Mouse (Mus musculus) liver, embryonic 12.5 days (tissue): ENCODE data around the gene Asb4. TPM values are rescaled to one million over a fixed set of nuclear protein-coding genes. Genes with fewer than 3 reads are reported as not detected.

Experiments
- ATAC-seq: fragments of 200-750 bp; cut with Nextera tagmentation; 2 replicates; pipeline ENCODE4 v1.8.0; 2017; ENCODE audit warnings: moderate number of reproducible peaks, mild to moderate bottlenecking, moderate library complexity
- H3K27ac ChIP-seq: fragments of 300-500 bp; sonication (generic); 2 replicates; pipeline ENCODE4 v1.5.1; 2016; ENCODE audit warnings: mild to moderate bottlenecking
- H3K27me3 ChIP-seq: fragments of 300-500 bp; sonication (generic); replicated peaks from 2 replicates; pipeline ENCODE4 v1.6.1; 2016; ENCODE audit warnings: mild to moderate bottlenecking, moderate library complexity
- H3K36me3 ChIP-seq: fragments of 300-500 bp; sonication (generic); 2 replicates; pipeline ENCODE4 v1.6.1; 2016; ENCODE audit warnings: mild to moderate bottlenecking, moderate library complexity
- H3K4me1 ChIP-seq: fragments of 300-500 bp; sonication (generic); 2 replicates; pipeline ENCODE4 v1.6.1; 2016
- H3K4me2 ChIP-seq: fragments of 300-500 bp; sonication (generic); 2 replicates; pipeline ENCODE4 v1.6.1; 2016; ENCODE audit warnings: mild to moderate bottlenecking, moderate library complexity
- H3K4me3 ChIP-seq: fragments of 300-500 bp; sonication (generic); 2 replicates; pipeline ENCODE4 v1.5.1; 2016; ENCODE audit warnings: mild to moderate bottlenecking, moderate library complexity
- H3K9ac ChIP-seq: fragments of 300-500 bp; sonication (generic); 2 replicates; pipeline ENCODE4 v1.6.1; 2016; ENCODE audit warnings: mild to moderate bottlenecking, moderate library complexity
- H3K9me3 ChIP-seq: fragments of 300-500 bp; sonication (generic); replicated peaks from 2 replicates; pipeline ENCODE4 v1.6.1; 2016; ENCODE audit warnings: mild to moderate bottlenecking, moderate library complexity
- WGBS: fragments of 180-500 bp; shearing (Covaris S2); methylation state at CpG from one replicate; pipeline ENCODE4 v1.1.7; 2016; ENCODE audit not compliant: insufficient replicate concordance; 5-methylcytosine and 5-hydroxymethylcytosine counted together
- polyA plus RNA-seq: library from polyadenylated mRNA; unstranded; fragments of >200 nt; fragmentation: Nextera tagmentation; extraction: Ambion mirVana; gene quantifications from 2 replicates; pipeline ENCODE4 v1.2.1, GENCODE M21; 2016

Asb4 gene
- polyA plus RNA-seq, 1 experiment from 2014 or later, result 35.6 TPM

DNA sequence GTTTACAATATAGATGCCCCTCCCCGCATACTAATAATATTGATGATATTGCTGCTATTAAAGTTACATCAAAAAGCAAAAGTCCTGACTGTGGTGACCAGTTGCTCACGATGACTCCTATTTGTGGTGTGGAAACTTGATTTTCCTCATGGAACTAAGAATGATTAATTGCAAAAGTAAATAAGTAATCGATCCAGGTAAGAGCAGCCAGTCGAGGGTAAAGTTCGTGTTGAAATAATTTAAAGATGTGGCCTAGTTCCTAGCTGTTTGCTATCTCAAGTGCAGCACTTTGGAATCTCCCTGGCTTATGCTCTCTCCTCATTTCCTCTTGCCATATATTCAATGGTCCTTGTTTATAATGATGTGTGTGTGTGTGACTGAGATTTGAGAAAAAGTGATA is 66.7 kb downstream of the Asb4 start:
- Histone ChIP-seq H3K4me1 (peaks cover 12% of the 10 kb centered on the region), H3K4me2 (no peak overlapping the region), H3K36me3 (no peaks in the 10 kb centered on the region), H3K27me3 (0 out of 2 replicates have a peak, but pooled peaks cover 4% of the 10 kb centered on the region), H3K9ac (no peak overlapping the region), H3K27ac (no peak overlapping the region), H3K9me3 (no peaks in the 10 kb centered on the region), H3K4me3 (no peak overlapping the region)
- no peak for ATAC-seq
- 81% methylated on average over 5 of the region's 5 CpGs for WGBS

GRCm38 (mm10) chr6:5455836-5456235 is 72.7 kb downstream of the Asb4 start:
- Histone ChIP-seq H3K9ac (no peak overlapping the region), H3K36me3 (no peaks in the 10 kb centered on the region), H3K4me1 (no peaks in the 10 kb centered on the region), H3K27me3 (no peaks in the 10 kb centered on the region), H3K9me3 (no peaks in the 10 kb centered on the region), H3K4me3 (no peak overlapping the region), H3K4me2 (no peak overlapping the region), H3K27ac (no peak overlapping the region)
- WGBS, result 65% methylated on average over 3 of the region's 3 CpGs
- ATAC-seq, result no peak

GRCm38 (mm10) chr6:5470480-5471318 is 87.5 kb downstream of the Asb4 start:
- Histone ChIP-seq H3K4me1 (no peaks in the 10 kb centered on the region), H3K27ac (no peak overlapping the region), H3K36me3 (no peaks in the 10 kb centered on the region), H3K9ac (no peak overlapping the region), H3K4me2 (no peak overlapping the region), H3K9me3 (no peaks in the 10 kb centered on the region), H3K4me3 (no peak overlapping the region), H3K27me3 (no peaks in the 10 kb centered on the region)
- 74% methylated on average over 10 of the region's 10 CpGs for WGBS
- ATAC-seq, result no peak

DNA sequence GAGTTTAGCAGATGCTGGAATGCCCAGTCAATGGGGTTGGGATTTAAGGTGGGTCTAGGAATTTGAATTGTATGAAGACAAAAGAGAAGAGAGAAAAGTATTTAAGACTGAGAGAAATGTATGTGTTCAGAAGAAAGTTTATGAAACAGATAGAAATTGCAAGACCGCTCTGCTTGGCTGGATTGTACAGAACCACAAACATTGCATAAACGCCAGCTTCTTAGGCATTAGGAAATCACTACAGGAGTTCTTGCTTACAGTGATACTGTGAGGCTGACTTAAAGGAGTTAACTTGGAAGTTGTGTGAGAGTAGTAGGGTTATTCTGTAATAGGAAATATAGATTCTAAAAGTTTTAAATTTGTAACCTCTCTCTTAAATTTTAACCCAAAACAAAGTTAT is 89.5 kb downstream of the Asb4 start:
- no peak for ATAC-seq
- Histone ChIP-seq H3K9me3 (no peaks in the 10 kb centered on the region), H3K9ac (no peak overlapping the region), H3K4me1 (no peaks in the 10 kb centered on the region), H3K27me3 (no peaks in the 10 kb centered on the region), H3K36me3 (no peaks in the 10 kb centered on the region), H3K4me3 (no peak overlapping the region), H3K27ac (no peak overlapping the region), H3K4me2 (no peak overlapping the region)
- 77% methylated on average over 2 of the region's 2 CpGs for WGBS

- H3K4me2 ChIP-seq, result no peak overlapping the region
- H3K36me3 ChIP-seq, result no peaks in the 10 kb centered on the region
- no peak for ATAC-seq
- whole genome bisulfite sequencing, result 15% methylated on average over 1 of the region's 1 CpGs
- H3K9ac ChIP-seq, result no peak overlapping the region
- H3K4me3 ChIP-seq, result no peak overlapping the region
- no peaks in the 10 kb centered on the region for H3K9me3 ChIP-seq
- no peaks in the 10 kb centered on the region for H3K27me3 ChIP-seq
- H3K27ac ChIP-seq, result no peak overlapping the region
- H3K4me1 ChIP-seq, result no peaks in the 10 kb centered on the region
Measured at GRCm38 (mm10) chr6:5474021-5474420, 90.8 kb downstream of the Asb4 start.

- Histone ChIP-seq H3K9me3 (no peaks in the 10 kb centered on the region), H3K9ac (no peak overlapping the region), H3K4me2 (no peak overlapping the region), H3K27me3 (no peaks in the 10 kb centered on the region), H3K4me1 (no peaks in the 10 kb centered on the region), H3K36me3 (peaks cover 3% of the 10 kb centered on the region; the same call in 1 of the 2 replicates), H3K4me3 (no peak overlapping the region), H3K27ac (no peak overlapping the region)
- no peak for ATAC-seq
- 82% methylated on average over 2 of the region's 2 CpGs for WGBS
Measured at GRCm38 (mm10) chr6:5481066-5481465, 97.9 kb downstream of the Asb4 start.

DNA sequence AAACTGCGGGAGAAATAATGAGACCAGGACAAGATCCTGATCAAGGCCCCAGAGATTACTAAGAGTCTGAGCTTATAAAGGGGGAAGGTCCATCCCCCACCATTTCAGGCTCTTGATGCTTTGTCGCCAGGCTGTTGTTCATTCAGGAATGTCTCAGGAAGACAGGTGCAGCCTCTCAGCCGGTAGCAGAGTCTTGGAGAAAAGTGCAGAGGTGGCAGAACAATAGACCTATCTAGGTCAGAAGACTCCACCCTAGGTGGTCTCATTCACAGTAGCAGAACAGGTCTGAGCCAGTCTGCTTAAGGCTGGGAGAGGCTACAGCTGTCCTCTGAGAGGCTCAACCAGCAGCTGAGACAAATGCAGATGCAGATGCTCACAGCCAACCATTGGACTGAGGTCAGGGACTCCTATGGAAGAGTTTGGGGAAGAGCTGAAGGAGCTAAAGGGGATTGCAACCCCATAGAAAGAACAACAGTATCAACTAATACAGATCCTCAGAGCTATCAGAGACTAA is 99.1 kb downstream of the Asb4 start:
- no peak overlapping the region for H3K9ac ChIP-seq
- H3K4me1 ChIP-seq, result no peaks in the 10 kb centered on the region
- ATAC-seq, result no peak
- H3K27ac ChIP-seq, result no peak overlapping the region
- H3K9me3 ChIP-seq, result no peaks in the 10 kb centered on the region
- WGBS, result 51% methylated on average over 3 of the region's 3 CpGs
- peaks cover 5% of the 10 kb centered on the region; the same call in 1 of the 2 replicates for H3K36me3 ChIP-seq
- no peak overlapping the region for H3K4me2 ChIP-seq
- H3K4me3 ChIP-seq, result no peak overlapping the region
- H3K27me3 ChIP-seq, result no peaks in the 10 kb centered on the region

Other genes with a start within 250 kb of the Asb4 start
- gene Pon1, start 189.4 kb upstream of the Asb4 start, polyA plus RNA-seq, result 0.66 and 0.98 TPM in 2 replicates
- 15.4 and 16.0 TPM in 2 replicates for gene Pon3, start 127.1 kb upstream of the Asb4 start, polyA plus RNA-seq
- 59.3 and 60.6 TPM in 2 replicates for gene Pon2, start 84.9 kb upstream of the Asb4 start, polyA plus RNA-seq
- 2.0 and 2.4 TPM in 2 replicates for gene Pdk4, start 112.9 kb downstream of the Asb4 start, polyA plus RNA-seq